Mouse (Mus musculus) naive thymus-derived CD4-positive, alpha-beta T cell, adult 5 months (primary cell): Measurements from ENCODE around the gene Olfr362. TPM values are rescaled to one million over a fixed set of nuclear protein-coding genes. Genes with fewer than 3 reads are reported as not detected.

Experiments used
- polyA plus RNA-seq: library from polyadenylated mRNA; unstranded; fragments of 100-300 nt; shearing (Covaris generic); gene quantifications from one replicate; pipeline ENCODE4 v1.2.1, GENCODE M21; 2017

Olfr362 gene
- not detected for polyA plus RNA-seq

GRCm38 (mm10) chr2:37117810-37118209 is at the start of gene Olfr362:
Gene Olfr362 (minus strand): TSS chr2:37117910.

GRCm38 (mm10) chr2:37139022-37139421 is 21.3 kb upstream of the Olfr362 start, which contains the start of gene Olfr364-ps1:
Gene Olfr364-ps1 (plus strand): TSS chr2:37139322.

GRCm38 (mm10) chr2:37089190-37089589 is 28.5 kb downstream of the Olfr362 start, which contains the start of gene Olfr361:
Gene Olfr361 (minus strand): TSS chr2:37089290.

GRCm38 (mm10) chr2:37065446-37065845 is 52.3 kb downstream of the Olfr362 start, which contains the start of gene Olfr360:
Gene Olfr360 (plus strand): TSS chr2:37065746.

Other genes with a start within 250 kb of the Olfr362 start
- not detected for gene Olfr352, start 249.4 kb downstream of the Olfr362 start, polyA plus RNA-seq
- not detected for gene Olfr353, start 225.0 kb downstream of the Olfr362 start, polyA plus RNA-seq
- 0.09 TPM for gene Olfr354, start 212.2 kb downstream of the Olfr362 start, polyA plus RNA-seq
- gene Olfr355, start 189.0 kb downstream of the Olfr362 start, polyA plus RNA-seq = not detected
- not detected for gene Olfr356, start 180.8 kb downstream of the Olfr362 start, polyA plus RNA-seq
- not detected for gene Olfr357, start 124.1 kb downstream of the Olfr362 start, polyA plus RNA-seq
- not detected for gene Olfr358, start 108.6 kb downstream of the Olfr362 start, polyA plus RNA-seq
- not detected for gene Olfr360, start 52.2 kb downstream of the Olfr362 start, polyA plus RNA-seq
- not detected for gene Olfr361, start 28.6 kb downstream of the Olfr362 start, polyA plus RNA-seq
- gene Olfr364-ps1, start 21.4 kb upstream of the Olfr362 start, polyA plus RNA-seq = not detected
- gene Olfr365, start 70.3 kb upstream of the Olfr362 start, polyA plus RNA-seq = not detected
- gene Olfr366, start 93.7 kb upstream of the Olfr362 start, polyA plus RNA-seq = not detected
- not detected for gene Olfr368, start 208.6 kb upstream of the Olfr362 start, polyA plus RNA-seq
- 32.1 TPM for gene Pdcl, start 241.4 kb upstream of the Olfr362 start, polyA plus RNA-seq